Mouse (Mus musculus) thymus, postnatal 36 days (tissue): Measurements from ENCODE around the gene Cops2.
A peak's percentile ranks its signal among the peaks of the same experiment; 100 is the strongest.

Experiments used
- DNase-seq, 2 experiments: peaks; one replicate each; pipeline ENCODE4 v3.0.0; 2022; ENCODE audit warnings: mixed read lengths in 2 of 2

The Cops2 gene

DNA sequence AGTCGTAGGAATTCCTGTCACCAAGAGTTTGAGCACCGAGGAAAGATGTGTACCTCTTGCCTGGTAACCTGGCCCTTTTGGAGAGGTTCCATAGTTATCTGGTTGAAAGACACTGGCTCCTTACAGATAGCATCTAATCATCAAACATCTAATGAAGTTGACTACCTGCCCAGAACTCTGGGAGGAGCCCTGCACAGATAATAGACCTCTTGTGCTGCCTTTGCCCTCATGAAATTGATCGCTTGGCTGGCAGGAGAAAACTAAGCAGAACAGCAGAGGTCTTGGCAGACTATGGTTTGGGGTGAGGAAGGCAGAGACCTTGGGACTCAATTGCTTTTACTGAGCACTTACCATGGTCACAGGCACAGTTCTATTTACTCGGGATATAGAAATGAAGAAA is 38.5 kb downstream of the Cops2 start:
- no peak for DNase-seq

- no peak for DNase-seq
These were observed 44.9 kb downstream of the Cops2 start for GRCm38 (mm10) chr2:125813972-125814595.

DNA sequence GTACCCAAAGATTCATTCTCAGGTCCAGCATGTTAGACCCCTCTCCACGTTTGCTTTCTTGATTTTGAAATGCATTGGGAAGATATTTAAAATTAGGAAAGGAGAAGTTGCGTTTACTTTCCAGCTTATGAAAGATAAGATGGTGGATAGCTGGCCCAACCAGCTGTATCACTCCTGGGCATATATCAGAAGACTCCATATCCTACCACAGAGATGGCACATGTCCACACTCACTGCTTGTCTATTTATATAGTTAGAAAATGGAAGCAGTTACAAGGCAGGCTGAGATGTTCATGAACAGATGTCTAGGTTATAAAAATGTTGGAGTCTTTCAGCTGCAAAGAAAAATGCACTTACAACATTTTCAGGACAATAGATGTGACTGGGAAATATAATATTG is 47.6 kb downstream of the Cops2 start:
- DNase-seq, result no peak

DNA sequence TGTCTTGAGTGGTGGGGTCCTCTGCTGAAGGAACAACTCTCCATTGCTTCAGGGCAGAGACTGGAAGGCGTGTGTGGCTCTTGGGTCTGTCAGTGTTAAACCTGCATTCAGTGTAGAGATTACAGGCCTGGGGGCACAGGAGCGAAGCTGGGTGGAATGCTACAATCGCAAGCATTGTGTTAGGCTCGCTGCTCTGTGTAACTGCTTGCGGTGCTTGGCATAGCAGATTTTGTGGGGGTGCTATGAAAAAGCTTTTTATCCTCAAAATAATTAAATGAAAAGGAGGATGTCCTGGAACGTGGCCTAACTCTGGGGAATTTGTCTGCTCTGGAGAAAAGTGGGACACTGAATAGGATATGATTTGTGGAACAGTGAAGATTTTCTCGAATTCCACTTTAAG is 49.4 kb downstream of the Cops2 start:
- DNase-seq, result no peak

DNA sequence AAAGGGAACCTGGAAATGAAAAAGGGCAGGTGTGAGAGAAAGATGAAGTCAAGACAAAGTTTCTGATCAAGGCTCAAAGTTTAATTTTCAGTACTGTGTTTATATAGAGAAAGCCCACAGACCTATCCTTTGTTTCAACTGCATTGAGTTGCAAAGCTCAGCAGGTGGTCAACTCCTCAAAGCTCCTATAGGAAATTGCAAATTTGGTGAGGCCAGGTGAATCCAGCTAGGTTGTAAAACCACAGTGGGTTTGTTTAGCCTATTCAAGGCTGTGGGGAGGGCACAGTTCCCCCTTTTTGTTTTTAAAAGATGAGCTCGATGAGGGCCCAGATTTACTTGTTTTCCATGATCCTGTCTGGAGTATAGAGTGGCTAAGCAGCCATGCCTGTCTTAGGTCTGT is 53.1 kb downstream of the Cops2 start:
- no peak for DNase-seq

DNA sequence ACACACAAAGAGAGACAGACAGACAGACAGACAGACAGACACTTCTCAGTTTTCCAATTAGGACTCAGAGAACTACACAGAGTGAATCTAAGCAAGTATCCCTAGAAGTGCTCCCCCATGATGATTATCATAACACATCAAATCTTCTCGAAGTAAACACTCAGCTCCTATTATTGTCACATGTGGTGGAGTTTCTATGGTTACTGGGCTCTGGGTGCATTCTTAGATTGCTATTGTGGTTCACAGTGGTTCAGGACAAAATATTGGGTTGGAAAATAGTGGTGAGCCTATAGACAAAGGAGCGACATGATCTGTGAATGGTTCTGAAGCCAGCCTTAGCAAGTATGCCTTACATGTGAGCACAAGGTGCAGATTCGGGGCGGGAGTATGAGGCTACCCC is 57.0 kb downstream of the Cops2 start:
- DNase-seq, result no peak

GRCm38 (mm10) chr2:125801038-125801437 is 57.9 kb downstream of the Cops2 start:
- no peak for DNase-seq

- no peak for DNase-seq
These were observed 58.5 kb downstream of the Cops2 start for GRCm38 (mm10) chr2:125800428-125800827.

GRCm38 (mm10) chr2:125797872-125798271 is 61.1 kb downstream of the Cops2 start:
- no peak for DNase-seq

- DNase-seq, result no peak
These were observed 63.8 kb downstream of the Cops2 start for GRCm38 (mm10) chr2:125795118-125795517.

- DNase-seq, result no peak
These were observed 64.8 kb downstream of the Cops2 start for GRCm38 (mm10) chr2:125794166-125794565.

DNA sequence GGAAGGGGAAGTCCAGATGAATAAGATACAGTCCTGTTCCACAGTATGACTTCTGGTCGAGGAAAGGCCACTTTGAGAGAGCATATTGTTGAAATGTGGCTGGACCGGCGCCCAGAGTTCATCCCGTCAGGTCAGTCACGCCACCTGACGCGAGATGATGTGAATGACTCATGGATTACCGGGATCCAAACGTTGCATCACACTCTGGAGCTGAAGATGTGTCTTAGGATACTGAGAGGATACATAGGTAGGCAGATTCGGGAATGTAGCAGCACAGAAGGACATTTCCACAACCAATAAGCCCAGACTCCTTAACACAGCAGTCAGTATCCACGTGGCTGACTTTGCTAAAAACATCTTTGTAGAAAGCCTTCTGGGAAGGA is 66.1 kb downstream of the Cops2 start:
- no peak for DNase-seq

GRCm38 (mm10) chr2:125792144-125792878 is 66.6 kb downstream of the Cops2 start:
- DNase-seq, result peak in 1 of 2 experiments; percentile 35

DNA sequence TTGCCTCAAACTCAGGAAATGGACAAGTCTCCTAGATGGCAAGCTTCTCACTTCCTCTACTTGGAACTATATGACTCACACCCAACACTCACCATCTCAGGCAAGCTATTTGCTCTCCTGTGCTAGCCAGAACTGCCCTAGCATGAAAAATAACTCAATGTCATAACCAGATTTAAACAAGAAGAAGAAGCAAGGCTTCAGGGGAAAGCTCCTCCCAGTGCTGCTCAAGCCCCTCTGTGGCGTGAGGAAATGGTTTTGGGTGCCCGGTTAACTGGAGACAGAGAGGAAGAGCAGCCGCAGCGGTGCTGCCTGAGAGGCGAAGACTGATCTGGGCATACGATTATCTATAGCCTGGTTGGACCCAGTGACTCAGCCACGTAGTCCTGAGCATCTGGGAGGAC is 67.5 kb downstream of the Cops2 start:
- DNase-seq, result peak; percentile 27 to 34

DNA sequence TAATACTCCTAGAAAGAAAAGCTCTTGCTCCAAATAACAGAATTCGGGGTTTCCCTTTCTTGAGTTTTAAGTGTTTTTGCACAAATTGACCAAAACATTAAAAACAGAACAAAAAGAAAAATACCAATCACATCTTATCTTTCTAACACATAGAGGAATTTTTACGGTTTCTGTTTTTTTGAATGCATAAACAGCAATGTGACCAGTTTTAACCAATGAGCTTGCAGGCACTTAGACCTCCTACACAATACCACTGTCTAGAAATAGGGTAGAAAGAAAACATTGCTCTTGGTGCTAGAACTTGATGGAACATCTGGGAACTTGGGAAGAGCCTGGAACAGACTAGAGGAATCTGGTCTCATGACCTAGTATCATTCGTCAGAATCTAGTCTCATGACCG is 68.7 kb downstream of the Cops2 start:
- DNase-seq, result no peak

DNA sequence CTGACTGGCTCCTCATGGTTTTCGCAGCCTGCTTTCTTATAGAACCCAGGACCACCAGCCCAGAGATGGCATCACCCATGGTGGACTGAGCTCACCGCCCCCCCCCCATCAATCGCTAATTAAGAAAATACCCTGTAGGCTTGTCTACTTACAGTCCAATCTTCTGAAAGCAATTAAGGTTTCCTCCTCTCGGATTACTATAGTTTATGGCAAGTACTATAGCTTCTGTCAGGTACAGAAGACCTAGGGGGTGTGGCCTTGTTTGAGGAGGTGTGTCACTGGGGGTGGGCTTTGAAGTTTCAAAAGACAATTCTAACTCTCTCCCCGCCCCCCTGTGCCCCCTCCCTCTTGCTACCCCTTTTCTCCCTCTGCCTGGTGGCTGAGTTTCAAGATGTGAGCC is 69.7 kb downstream of the Cops2 start:
- DNase-seq, result no peak

DNA sequence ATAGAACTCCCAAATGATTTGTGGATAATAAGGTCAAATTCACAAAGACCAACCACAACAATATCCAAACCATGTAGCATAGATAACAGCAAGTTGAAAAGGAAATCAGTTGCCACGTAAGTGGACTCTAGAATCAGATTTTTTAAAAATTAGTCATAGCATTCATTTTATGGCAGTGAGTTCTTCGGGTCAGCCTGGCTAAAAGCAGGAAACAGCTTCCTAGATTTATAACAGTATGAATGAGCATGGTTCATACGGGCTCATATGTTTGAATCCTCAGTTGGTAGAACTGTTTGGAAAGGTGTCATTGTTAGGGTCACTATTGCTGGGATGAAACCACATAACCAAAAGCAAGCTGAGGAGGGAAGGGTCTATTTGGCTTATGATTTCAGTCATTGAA is 70.2 kb downstream of the Cops2 start:
- DNase-seq, result no peak

DNA sequence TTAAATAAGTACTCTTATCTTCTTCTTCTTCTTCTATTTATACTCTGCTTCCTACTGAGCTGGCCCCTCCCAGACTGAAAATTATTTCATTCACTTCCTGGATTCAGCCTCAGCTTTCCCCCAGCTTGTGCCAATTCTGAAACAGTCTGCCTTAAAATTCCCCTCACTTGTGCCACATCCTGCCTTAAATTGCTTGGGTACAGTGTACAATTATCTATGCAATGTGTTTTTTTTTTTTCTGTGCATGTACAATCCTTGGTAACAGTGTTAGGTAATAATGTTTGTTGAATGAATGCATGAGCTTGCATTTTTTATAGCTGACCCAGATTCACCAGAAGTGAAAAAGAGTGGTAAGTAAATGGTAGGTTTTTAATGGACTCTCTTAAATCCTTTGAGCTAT is 70.6 kb downstream of the Cops2 start:
- no peak for DNase-seq

- DNase-seq, result no peak
These were observed 73.9 kb downstream of the Cops2 start for GRCm38 (mm10) chr2:125785021-125785420.

GRCm38 (mm10) chr2:125784392-125784791 is 74.5 kb downstream of the Cops2 start:
- no peak for DNase-seq

- no peak for DNase-seq
These were observed 75.1 kb downstream of the Cops2 start for GRCm38 (mm10) chr2:125783868-125784267.

DNA sequence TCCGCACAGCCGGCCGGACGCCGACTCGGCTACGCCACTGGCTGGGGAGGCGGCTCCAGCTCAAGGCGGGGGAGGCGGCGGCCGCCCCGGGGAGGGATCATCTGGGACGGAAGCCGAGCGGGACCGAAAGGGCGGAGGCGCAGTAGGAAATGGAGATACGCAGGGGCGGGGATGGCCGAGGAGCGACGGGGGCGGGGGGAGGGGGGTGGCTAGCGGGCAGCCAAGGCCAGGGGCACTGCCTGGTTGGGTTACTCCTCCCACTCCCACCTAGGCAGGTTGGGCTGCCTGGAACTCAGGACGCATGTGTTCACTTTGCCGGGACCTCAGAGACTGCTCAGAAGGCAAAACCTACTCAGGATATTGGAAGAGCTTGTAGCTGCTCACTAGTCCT is 76.2 kb downstream of the Cops2 start, which contains the start of gene Secisbp2l:
TSS of gene Secisbp2l (minus strand) at position 152 of the 391 bp plus-strand sequence.
- peak; percentile 90 for DNase-seq

GRCm38 (mm10) chr2:125781978-125782718 is 76.8 kb downstream of the Cops2 start:
- no peak for DNase-seq

GRCm38 (mm10) chr2:125781006-125781405 is 77.9 kb downstream of the Cops2 start:
- no peak for DNase-seq
